Comparison of ENCODE assay signal across 8 mouse cellular contexts in the genomic region with DNA sequence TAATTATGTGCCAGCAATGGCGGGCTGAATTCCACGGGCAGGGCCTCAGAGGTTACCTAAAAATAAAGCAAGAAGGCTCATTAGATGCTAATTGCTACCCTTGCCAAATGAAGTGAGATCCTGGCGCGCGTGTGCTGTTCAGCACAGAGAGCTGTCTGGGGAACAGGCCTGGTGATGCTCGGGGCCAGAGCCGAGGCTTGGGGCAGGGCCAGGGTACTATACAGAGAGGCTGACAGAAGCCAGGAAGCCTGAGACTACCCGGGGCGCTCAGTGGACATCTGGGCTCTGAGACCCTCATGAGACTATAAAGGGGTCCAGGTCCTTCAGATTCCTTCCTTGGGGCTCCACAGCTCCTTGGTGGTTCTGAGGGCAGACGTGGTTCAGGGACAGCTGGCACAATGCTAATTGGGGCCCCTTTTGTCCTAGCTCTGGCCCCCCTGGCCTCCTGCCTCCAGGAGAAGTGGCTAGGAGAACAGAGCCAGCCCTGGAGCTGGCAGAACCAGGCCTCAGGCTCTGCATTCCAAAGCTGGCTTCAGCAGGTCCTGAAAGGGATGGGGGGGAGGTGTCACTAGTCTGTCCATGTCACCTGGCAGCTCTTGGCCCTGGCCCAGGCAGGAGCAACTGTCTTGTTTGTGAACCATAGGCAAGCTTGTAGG.
DNase-seq lines count a peak whose midpoint lies in the region; ATAC-seq lines count a peak whose summit lies in the region.

No protein-coding gene starts in this region.

- H3K4me2 ChIP-seq in embryonic facial prominence, embryonic 13.5 days = peak overlapping the region; percentile 41

- no peak overlapping the region for H3K4me3 ChIP-seq in embryonic facial prominence, embryonic 13.5 days

- no peak for ATAC-seq in embryonic facial prominence, embryonic 13.5 days (ENCODE audit: insufficient number of reproducible peaks, insufficient read depth, low FRiP score, low TSS enrichment, low read depth)
- no peak for ATAC-seq in monocyte, adult 5-6 weeks (replicated peaks; ENCODE audit: insufficient number of reproducible peaks, low FRiP score, low TSS enrichment, poor library complexity, severe bottlenecking)
- no peak for ATAC-seq in inflammation-experienced regulatory T-cells, adult 6 months

- H3K36me3 ChIP-seq in embryonic facial prominence, embryonic 13.5 days = no peaks in the 10 kb centered on the region

- intact Hi-C loops in heart, postnatal 10 days (cut with DNase I) = no loop called here

- H3K27me3 ChIP-seq in embryonic facial prominence, embryonic 13.5 days = no peaks in the 10 kb centered on the region

- H3K4me1 ChIP-seq in embryonic facial prominence, embryonic 13.5 days = peaks cover 22% of the 10 kb centered on the region

- 0 out of 2 replicates have a peak, but pooled peaks cover 3% of the 10 kb centered on the region for H3K9me3 ChIP-seq in embryonic facial prominence, embryonic 13.5 days

- H3K27ac ChIP-seq in embryonic facial prominence, embryonic 13.5 days = peak overlapping the region; percentile 67

- WGBS in embryonic facial prominence, embryonic 13.5 days = 17% methylated on average over 10 of the region's 10 CpGs

- peak; percentile 54 for DNase-seq in embryo, embryonic 10 days (ENCODE audit: low spot score)
- no peak for DNase-seq in embryo, embryonic 9.5 days (ENCODE audit: extremely low spot score)
- peak; percentile 61 to 68 for DNase-seq in heart, postnatal 10 days
- peak; percentile 28 for DNase-seq in left cerebral cortex, adult 8-10 months (ENCODE audit: low spot score in 2 of 2)
- DNase-seq in neural tube, embryonic 10.5 days (ENCODE audit: extremely low spot score, low spot score) = peak; percentile 28

- H3K9ac ChIP-seq in embryonic facial prominence, embryonic 13.5 days = peak overlapping the region; percentile 27; the same call in 1 of the 2 replicates
